Mouse (Mus musculus) splenic B cell, adult 2 months (primary cell): ENCODE results near the gene Lum.

Experiments
- DNase-seq: peaks from one replicate; pipeline ENCODE4 v3.0.0-alpha.2; 2011; ENCODE audit warnings: low read depth, low spot score
- H3K27me3 ChIP-seq: 2 replicates; pipeline ENCODE4 v1.6.1; 2012; ENCODE audit warnings: mild to moderate bottlenecking, low read length, moderate library complexity, mixed read lengths; ENCODE audit not compliant: control insufficient read depth, poor library complexity, insufficient read depth, severe bottlenecking
- H3K36me3 ChIP-seq: 2 replicates; pipeline ENCODE4 v1.6.1; 2012; ENCODE audit warnings: mild to moderate bottlenecking, low read length, moderate library complexity, mixed read lengths; ENCODE audit not compliant: control insufficient read depth, poor library complexity, insufficient read depth, severe bottlenecking

Gene Lum

DNA sequence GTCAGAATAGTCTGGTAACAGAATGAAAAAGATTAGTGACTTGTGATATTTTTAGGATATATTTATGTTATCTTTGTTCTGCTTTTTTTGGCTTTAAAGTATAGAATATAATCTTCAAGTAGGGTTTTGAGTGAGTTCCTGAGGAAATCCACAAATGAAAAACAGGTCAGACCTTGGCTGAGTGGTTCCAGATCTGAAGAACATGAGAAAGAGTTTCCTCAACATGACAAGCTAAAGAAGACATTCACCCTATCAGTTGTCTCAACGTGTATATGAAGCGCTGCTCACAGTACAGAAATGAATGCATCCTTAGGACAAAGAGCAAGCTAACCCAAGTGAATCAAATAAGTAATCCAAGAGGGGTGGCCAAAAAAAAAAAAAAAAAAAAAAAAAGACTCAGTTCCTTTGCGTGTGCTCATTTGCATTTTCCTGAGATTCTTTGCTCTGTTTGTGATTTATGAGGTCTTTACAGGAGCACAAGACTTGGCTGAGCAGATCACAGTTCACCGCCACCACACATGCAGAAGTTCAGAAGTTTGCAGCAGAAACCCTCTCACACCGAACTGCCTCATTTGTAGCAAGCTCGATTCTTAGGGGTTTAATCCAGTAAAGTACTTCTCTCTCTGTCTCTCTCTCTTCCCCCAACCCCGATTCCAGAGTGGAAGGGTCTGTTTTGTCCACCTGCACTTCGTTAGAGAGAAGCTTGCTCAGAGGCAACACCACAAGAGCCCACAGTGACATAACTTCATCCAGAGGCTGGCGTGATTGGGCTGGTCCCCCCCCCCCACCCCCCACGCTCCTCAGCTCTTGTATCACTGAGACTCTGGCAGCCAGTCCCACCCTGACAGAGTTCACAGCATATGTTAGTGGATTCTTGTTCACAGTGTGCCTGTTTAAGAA is at the start of gene Lum:
Lum (plus strand) TSS at position 172 of the 900 bp plus-strand sequence.
- no peak for DNase-seq
- no peaks in the 10 kb centered on the region for H3K36me3 ChIP-seq
- H3K27me3 ChIP-seq: no peaks in the 10 kb centered on the region

- no peak for DNase-seq
- Histone ChIP-seq H3K36me3 (no peaks in the 10 kb centered on the region), H3K27me3 (no peaks in the 10 kb centered on the region)
Measured at GRCm38 (mm10) chr10:97523366-97523765, 41.6 kb upstream of the Lum start.

DNA sequence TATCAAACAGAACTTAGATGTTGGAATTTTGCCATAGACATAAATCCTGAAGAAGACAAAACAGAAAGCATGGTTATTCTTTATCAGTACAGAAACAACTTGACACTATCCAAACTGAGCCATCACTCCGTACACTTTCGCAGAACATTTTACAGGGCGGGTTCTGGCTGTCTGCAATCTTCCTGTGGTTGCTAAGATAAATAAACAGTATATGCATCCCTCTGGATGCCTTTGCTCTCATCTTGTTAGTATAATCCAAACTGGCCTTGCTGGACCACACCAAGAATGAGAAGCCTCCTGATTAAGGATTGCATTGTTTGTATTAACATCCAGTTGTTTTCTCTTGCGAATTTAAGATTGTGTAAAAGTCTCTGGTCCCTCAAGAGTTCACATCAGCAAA is 29.2 kb upstream of the Lum start:
- no peaks in the 10 kb centered on the region for H3K27me3 ChIP-seq
- no peak for DNase-seq
- H3K36me3 ChIP-seq: no peaks in the 10 kb centered on the region

GRCm38 (mm10) chr10:97536921-97537320 is 28.0 kb upstream of the Lum start:
- H3K36me3 ChIP-seq: no peaks in the 10 kb centered on the region
- no peaks in the 10 kb centered on the region for H3K27me3 ChIP-seq
- no peak for DNase-seq

GRCm38 (mm10) chr10:97538202-97538601 is 26.7 kb upstream of the Lum start:
- H3K36me3 ChIP-seq: no peaks in the 10 kb centered on the region
- no peak for DNase-seq
- H3K27me3 ChIP-seq: no peaks in the 10 kb centered on the region

DNA sequence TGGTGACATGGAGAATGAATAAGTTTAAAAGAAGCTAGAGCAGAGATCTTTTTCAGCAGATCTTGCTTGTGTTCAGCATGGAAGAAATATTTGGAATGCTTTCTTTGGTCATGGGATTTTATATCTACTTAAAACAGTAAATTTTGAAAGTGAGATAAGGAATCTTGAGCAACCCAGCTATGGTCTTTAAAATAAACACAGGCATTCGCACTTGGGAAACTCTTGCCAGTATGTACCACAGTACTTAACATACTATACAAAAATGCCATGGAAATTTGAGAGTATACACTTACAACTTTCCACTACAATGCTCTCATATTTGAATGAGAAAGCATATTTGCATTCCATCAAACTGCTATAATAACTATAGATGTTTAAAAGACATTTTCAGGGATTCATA is 17.2 kb upstream of the Lum start:
- no peak for DNase-seq
- Histone ChIP-seq H3K27me3 (no peaks in the 10 kb centered on the region), H3K36me3 (no peaks in the 10 kb centered on the region)

GRCm38 (mm10) chr10:97567489-97568135 is 2.7 kb downstream of the Lum start:
- peak; percentile 1 for DNase-seq
- H3K27me3 ChIP-seq: no peaks in the 10 kb centered on the region

GRCm38 (mm10) chr10:97582543-97583231 is 17.8 kb downstream of the Lum start:
- Histone ChIP-seq H3K36me3 (no peaks in the 10 kb centered on the region), H3K27me3 (no peaks in the 10 kb centered on the region; the same call in 1 of the 2 replicates)
- DNase-seq: no peak

More at GRCm38 (mm10) chr10:97567489-97568135, 2.7 kb downstream of the Lum start:
- no peaks in the 10 kb centered on the region for H3K36me3 ChIP-seq

GRCm38 (mm10) chr10:97584176-97584575 is 19.2 kb downstream of the Lum start:
- Histone ChIP-seq H3K27me3 (no peaks in the 10 kb centered on the region; the same call in 1 of the 2 replicates), H3K36me3 (no peaks in the 10 kb centered on the region)
- no peak for DNase-seq

DNA sequence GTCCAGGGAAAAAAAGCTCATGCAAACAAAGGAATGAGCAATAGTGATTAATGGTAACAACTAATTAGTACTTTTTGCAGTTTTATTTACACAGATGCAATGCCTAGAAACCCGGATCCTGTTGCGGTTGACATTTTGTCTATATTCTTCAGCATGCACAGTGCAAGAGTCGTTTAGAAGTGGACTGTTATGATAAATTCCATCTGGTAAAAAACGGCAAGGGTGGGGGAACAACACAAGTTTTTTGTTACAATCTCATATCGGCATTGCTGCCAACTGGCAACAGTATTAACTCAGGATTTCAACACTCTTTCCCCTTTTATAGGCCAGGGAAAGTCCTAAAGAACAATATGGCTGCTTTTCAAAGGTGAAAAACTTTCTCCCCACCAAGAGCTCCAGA is 22.2 kb downstream of the Lum start:
- no peaks in the 10 kb centered on the region for H3K36me3 ChIP-seq
- DNase-seq: no peak

GRCm38 (mm10) chr10:97589574-97589973 is 24.6 kb downstream of the Lum start:
- no peak for DNase-seq

More for the DNA sequence above, 22.2 kb downstream of the Lum start:
- no peaks in the 10 kb centered on the region; the same call in 1 of the 2 replicates for H3K27me3 ChIP-seq

GRCm38 (mm10) chr10:97591036-97591435 is 26.1 kb downstream of the Lum start:
- H3K36me3 ChIP-seq: no peaks in the 10 kb centered on the region
- DNase-seq: no peak
- no peaks in the 10 kb centered on the region; the same call in 1 of the 2 replicates for H3K27me3 ChIP-seq

More at GRCm38 (mm10) chr10:97589574-97589973, 24.6 kb downstream of the Lum start:
- H3K27me3 ChIP-seq: no peaks in the 10 kb centered on the region; the same call in 1 of the 2 replicates
- no peaks in the 10 kb centered on the region for H3K36me3 ChIP-seq

DNA sequence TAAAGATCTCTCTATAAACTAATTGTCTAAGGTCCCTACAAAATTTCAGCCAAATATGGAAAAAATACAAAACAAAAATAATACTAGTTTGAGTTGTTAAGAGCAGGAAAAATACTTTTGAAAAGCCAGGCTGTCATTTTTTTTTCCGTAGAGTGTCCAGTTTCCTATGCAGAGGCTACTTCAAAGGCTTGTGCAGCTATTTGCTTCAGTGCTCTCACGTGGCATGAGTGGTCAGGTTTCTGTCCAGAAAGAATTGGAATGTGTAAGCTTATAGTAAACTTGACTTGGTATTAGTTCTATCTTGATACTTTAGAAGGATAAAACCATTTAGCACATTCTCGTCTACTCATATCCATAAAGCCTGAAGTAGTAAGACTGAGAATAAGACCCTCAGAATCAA is 26.8 kb downstream of the Lum start:
- Histone ChIP-seq H3K27me3 (no peaks in the 10 kb centered on the region), H3K36me3 (no peaks in the 10 kb centered on the region)
- no peak for DNase-seq

- DNase-seq: no peak
- Histone ChIP-seq H3K27me3 (no peaks in the 10 kb centered on the region), H3K36me3 (no peaks in the 10 kb centered on the region)
Measured at GRCm38 (mm10) chr10:97595680-97596079, 30.8 kb downstream of the Lum start.

DNA sequence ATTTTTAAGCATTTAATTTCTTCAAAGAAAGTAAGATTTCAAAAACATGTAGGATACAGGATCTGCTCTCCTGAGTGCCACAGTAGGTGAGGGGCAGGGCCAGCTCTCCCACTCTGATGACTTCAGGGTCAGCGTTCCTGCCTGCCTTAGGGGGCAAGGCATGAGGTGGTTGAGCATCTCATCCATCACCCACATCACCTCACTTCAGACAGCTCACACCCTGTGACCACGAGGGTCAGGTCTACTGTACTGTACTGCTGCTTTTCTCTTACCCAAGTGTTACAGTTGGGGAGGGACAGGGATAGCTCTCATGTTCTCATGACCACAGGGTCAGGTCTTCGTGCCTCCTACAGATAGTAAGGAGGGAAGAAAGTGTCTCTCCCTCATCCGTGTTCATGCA is 36.8 kb downstream of the Lum start:
- H3K27me3 ChIP-seq: no peaks in the 10 kb centered on the region
- DNase-seq: no peak
- H3K36me3 ChIP-seq: no peaks in the 10 kb centered on the region
